8 mouse cellular contexts compared by ENCODE assay signal in genomic region chr4:101355431-101356092, GRCm38 (mm10).
DNase-seq lines count a peak whose midpoint lies in the region; ATAC-seq and TF ChIP-seq lines count a peak whose summit lies in the region.

No protein-coding gene starts in this region.

- ATAC-seq in forebrain, embryonic 15.5 days (replicated peaks): no peak
- ATAC-seq in hindbrain, embryonic 11.5 days (ENCODE audit: low FRiP score): peak; percentile 5; the same call in 1 of the 2 replicates
- no peak for ATAC-seq in limb, embryonic 13.5 days (ENCODE audit: low FRiP score, low read depth)
- ATAC-seq in midbrain, embryonic 16.5 days: peak; percentile 77
- peak; percentile 24; the same call in 1 of the 2 replicates for ATAC-seq in stomach, embryonic 14.5 days (ENCODE audit: insufficient number of reproducible peaks, insufficient read depth, low FRiP score, low read depth)

- peak overlapping the region; percentile 96 for H3K4me3 ChIP-seq in cerebellum, adult 2 months (replicated peaks; ENCODE audit: insufficient read depth, low read depth, low read length)
- peak overlapping the region; percentile 80 for H3K4me3 ChIP-seq in forebrain, embryonic 15.5 days
- peak overlapping the region; percentile 84 for H3K4me3 ChIP-seq in hindbrain, embryonic 11.5 days (ENCODE audit: low read depth, low read length)
- H3K4me3 ChIP-seq in limb, embryonic 13.5 days: peak overlapping the region; percentile 80
- peak overlapping the region; percentile 92 for H3K4me3 ChIP-seq in midbrain, embryonic 16.5 days (ENCODE audit: low read depth, low read length)
- H3K4me3 ChIP-seq in stomach, embryonic 14.5 days (ENCODE audit: low read depth, low read length): peak overlapping the region; percentile 74

- H3K9me3 ChIP-seq in forebrain, embryonic 15.5 days: no peaks in the 10 kb centered on the region
- H3K9me3 ChIP-seq in hindbrain, embryonic 11.5 days (ENCODE audit: control insufficient read depth, low read length): no peaks in the 10 kb centered on the region
- no peaks in the 10 kb centered on the region for H3K9me3 ChIP-seq in limb, embryonic 13.5 days
- no peaks in the 10 kb centered on the region for H3K9me3 ChIP-seq in midbrain, embryonic 16.5 days (replicated peaks; ENCODE audit: control insufficient read depth, low read length, poor library complexity, severe bottlenecking)
- H3K9me3 ChIP-seq in stomach, embryonic 14.5 days (ENCODE audit: control insufficient read depth, low read depth, low read length): no peaks in the 10 kb centered on the region

- H3K9ac ChIP-seq in forebrain, embryonic 15.5 days (replicated peaks): peak overlapping the region; percentile 93
- peak overlapping the region; percentile 92 for H3K9ac ChIP-seq in hindbrain, embryonic 11.5 days (ENCODE audit: low read depth, low read length)
- peak overlapping the region; percentile 83 for H3K9ac ChIP-seq in limb, embryonic 13.5 days
- H3K9ac ChIP-seq in midbrain, embryonic 16.5 days (ENCODE audit: low read depth, low read length): peak overlapping the region; percentile 97
- peak overlapping the region; percentile 78 for H3K9ac ChIP-seq in stomach, embryonic 14.5 days (replicated peaks; ENCODE audit: low read depth, low read length)

- TF ChIP-seq POLR2A in cerebellum, adult 2 months (IDR thresholded peaks at IDR 0.05; ENCODE audit: borderline replicate concordance, insufficient read depth, low read length): no peak

- 0% methylated on average over 31 of the region's 31 CpGs for WGBS in cerebellum, adult 2 months
- under 1% methylated on average over 30 of the region's 31 CpGs for WGBS in forebrain, embryonic 15.5 days
- WGBS in hindbrain, embryonic 11.5 days: under 1% methylated on average over 31 of the region's 31 CpGs
- WGBS in limb, embryonic 13.5 days: under 1% methylated on average over 30 of the region's 31 CpGs
- under 1% methylated on average over 31 of the region's 31 CpGs for WGBS in midbrain, embryonic 16.5 days
- WGBS in stomach, embryonic 14.5 days: under 1% methylated on average over 31 of the region's 31 CpGs

- H3K4me2 ChIP-seq in forebrain, embryonic 15.5 days (replicated peaks): peak overlapping the region; percentile 63
- H3K4me2 ChIP-seq in hindbrain, embryonic 11.5 days (replicated peaks; ENCODE audit: low read depth, low read length): peak overlapping the region; percentile 89
- H3K4me2 ChIP-seq in limb, embryonic 13.5 days (replicated peaks): peak overlapping the region; percentile 93
- peak overlapping the region; percentile 89 for H3K4me2 ChIP-seq in midbrain, embryonic 16.5 days (ENCODE audit: low read length)
- H3K4me2 ChIP-seq in stomach, embryonic 14.5 days (replicated peaks; ENCODE audit: low read depth, low read length): peak overlapping the region; percentile 80

- peaks cover 3% of the 10 kb centered on the region; the same call in 1 of the 2 replicates for H3K4me1 ChIP-seq in cerebellum, adult 2 months (ENCODE audit: control insufficient read depth, insufficient read depth, low read length)
- H3K4me1 ChIP-seq in forebrain, embryonic 15.5 days: peaks cover 32% of the 10 kb centered on the region
- H3K4me1 ChIP-seq in hindbrain, embryonic 11.5 days (replicated peaks; ENCODE audit: control insufficient read depth, insufficient read depth, low read length): peaks cover 6% of the 10 kb centered on the region
- peaks cover 26% of the 10 kb centered on the region for H3K4me1 ChIP-seq in limb, embryonic 13.5 days
- peaks cover 33% of the 10 kb centered on the region for H3K4me1 ChIP-seq in midbrain, embryonic 16.5 days (ENCODE audit: control insufficient read depth, insufficient read depth, low read length)
- peaks cover 16% of the 10 kb centered on the region for H3K4me1 ChIP-seq in stomach, embryonic 14.5 days (ENCODE audit: control insufficient read depth, insufficient read depth, low read length)

- no peak for TF ChIP-seq CTCF in cerebellum, adult 2 months (IDR thresholded peaks at IDR 0.05; ENCODE audit: borderline replicate concordance, insufficient read depth, low read depth, low read length)

- H3K27me3 ChIP-seq in cerebellum, adult 2 months (ENCODE audit: control insufficient read depth, insufficient read depth, low read length): no peaks in the 10 kb centered on the region
- H3K27me3 ChIP-seq in forebrain, embryonic 15.5 days: no peaks in the 10 kb centered on the region
- no peaks in the 10 kb centered on the region for H3K27me3 ChIP-seq in hindbrain, embryonic 11.5 days (ENCODE audit: control insufficient read depth, insufficient read depth, low read length)
- 0 out of 2 replicates have a peak, but pooled peaks cover 4% of the 10 kb centered on the region for H3K27me3 ChIP-seq in limb, embryonic 13.5 days
- no peaks in the 10 kb centered on the region for H3K27me3 ChIP-seq in midbrain, embryonic 16.5 days (ENCODE audit: control insufficient read depth, insufficient read depth, low read depth, low read length)
- no peaks in the 10 kb centered on the region for H3K27me3 ChIP-seq in stomach, embryonic 14.5 days (ENCODE audit: control insufficient read depth, insufficient read depth, low read length)

- H3K27ac ChIP-seq in cerebellum, adult 2 months (ENCODE audit: insufficient read depth, low read length): peak overlapping the region; percentile 94
- H3K27ac ChIP-seq in forebrain, embryonic 15.5 days (replicated peaks): peak overlapping the region; percentile 99
- peak overlapping the region; percentile 94 for H3K27ac ChIP-seq in hindbrain, embryonic 11.5 days (ENCODE audit: low read depth, low read length)
- H3K27ac ChIP-seq in limb, embryonic 13.5 days: peak overlapping the region; percentile 65; the same call in 1 of the 2 replicates
- H3K27ac ChIP-seq in midbrain, embryonic 16.5 days (ENCODE audit: low read length): peak overlapping the region; percentile 96
- peak overlapping the region; percentile 80 for H3K27ac ChIP-seq in stomach, embryonic 14.5 days (ENCODE audit: low read length)

- DNase-seq in adrenal gland, adult (ENCODE audit: inconsistent age in 2 of 2, low spot score in 1 of 2): peak; percentile 67 to 88
- no peak for DNase-seq in adrenal gland, postnatal 4 days (ENCODE audit: low spot score in 2 of 2)
- DNase-seq in cerebellum, adult 2 months: peak; percentile 59 to 70
- peak; percentile 46 for DNase-seq in hindbrain, embryonic 11.5 days (ENCODE audit: low spot score)

- peaks cover 2% of the 10 kb centered on the region; the same call in 1 of the 2 replicates for H3K36me3 ChIP-seq in forebrain, embryonic 15.5 days
- H3K36me3 ChIP-seq in hindbrain, embryonic 11.5 days (ENCODE audit: control insufficient read depth, insufficient read depth, low read length): no peaks in the 10 kb centered on the region
- H3K36me3 ChIP-seq in limb, embryonic 13.5 days: no peaks in the 10 kb centered on the region
- no peaks in the 10 kb centered on the region for H3K36me3 ChIP-seq in midbrain, embryonic 16.5 days (ENCODE audit: control insufficient read depth, insufficient read depth, low read length)
- no peaks in the 10 kb centered on the region for H3K36me3 ChIP-seq in stomach, embryonic 14.5 days (ENCODE audit: control insufficient read depth, insufficient read depth, low read length)

Comparison
In these comparisons a context has a peak if more than half of its experiments do, and no peak if none do; other contexts are left out.
1. DNase-seq: peak in adrenal gland, adult (2 of 2), cerebellum, adult 2 months (2 of 2) and hindbrain, embryonic 11.5 days (single experiment); none in adrenal gland, postnatal 4 days (0 of 2).
2. ATAC-seq: peak in hindbrain, embryonic 11.5 days (single experiment), midbrain, embryonic 16.5 days (single experiment) and stomach, embryonic 14.5 days (single experiment); none in forebrain, embryonic 15.5 days (single experiment) and limb, embryonic 13.5 days (single experiment).
3. Peak in every context shown above with its lines, with median percentiles within 50 percentile points of each other: H3K27ac ChIP-seq, H3K4me3 ChIP-seq, H3K4me2 ChIP-seq and H3K9ac ChIP-seq.